Mouse (Mus musculus) stomach, postnatal 0 days (tissue): ENCODE results near the gene Cttnbp2.

ENCODE experiments used
- CTCF ChIP-seq: IDR thresholded peaks from 2 replicates; pipeline ENCODE4 v1.5.1; 2016; ENCODE audit warnings: antibody characterized with exemption, low read depth, mild to moderate bottlenecking, moderate library complexity
- EP300 ChIP-seq: optimal IDR thresholded peaks from 2 replicates; pipeline ENCODE3; 2016; ENCODE audit warnings: antibody characterized with exemption

- no peak for TF ChIP-seq CTCF
- no peak for TF ChIP-seq EP300
Measured at GRCm38 (mm10) chr6:18511886-18512285, 2.8 kb downstream of the Cttnbp2 start.
